Mouse (Mus musculus): Measurements from ENCODE around the gene P2ry6. TPM values are rescaled to one million over a fixed set of nuclear protein-coding genes. Genes with fewer than 3 reads are reported as not detected.
A peak's percentile ranks its signal among the peaks of the same experiment; 100 is the strongest.

P2ry6 gene
- polyA plus RNA-seq, 1 experiment from 2014 or later, result 10.9 TPM

DNA sequence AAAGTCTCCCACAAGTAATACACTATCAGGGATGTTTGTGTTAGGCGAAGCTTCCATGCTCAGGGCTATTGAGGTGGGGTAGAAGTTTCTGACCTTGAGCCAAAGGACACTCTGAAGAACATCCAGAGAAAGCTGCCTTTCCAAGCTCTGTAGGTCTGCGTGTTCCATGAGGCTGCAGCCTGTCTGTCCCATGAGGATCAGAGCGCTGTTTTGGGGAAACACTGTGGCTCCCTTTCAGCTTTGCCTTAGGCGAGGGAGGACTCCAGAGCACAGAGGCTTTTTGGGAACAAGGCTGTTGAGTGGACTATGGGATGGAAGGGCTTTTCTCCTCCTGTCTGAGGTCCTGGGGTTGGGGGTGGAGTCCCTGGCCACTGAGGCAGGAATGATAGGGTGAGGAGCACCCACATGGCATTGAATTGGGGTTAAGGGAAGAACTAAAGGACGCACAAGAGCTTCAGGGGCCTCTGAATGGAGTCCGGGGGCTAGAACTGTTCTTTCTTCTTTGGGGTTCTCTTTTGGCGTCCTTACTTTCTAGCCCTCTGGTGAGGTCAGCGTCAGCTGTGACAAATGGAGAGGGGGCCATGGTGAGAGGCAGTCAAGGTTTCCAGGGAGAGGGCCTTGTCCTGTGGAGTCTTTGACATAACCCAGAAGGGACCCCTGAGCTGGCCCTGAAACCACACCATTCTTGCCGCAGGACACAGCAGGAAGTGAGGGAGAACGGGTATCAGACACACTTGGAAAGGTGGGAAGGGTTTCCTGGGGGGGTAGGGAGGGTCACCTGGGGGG, 5.4 kb downstream of the P2ry6 start:
- no peak for DNase-seq
- Histone ChIP-seq H3K4me1 (ENCODE audit: insufficient read depth) (peaks cover 8% of the 10 kb centered on the region; the same call in 1 of the 2 replicates), H3K4me3 (ENCODE audit: low read depth, low read length) (no peak overlapping the region), H3K9me3 (ENCODE audit: low read depth, low read length) (no peaks in the 10 kb centered on the region), H3K36me3 (ENCODE audit: insufficient read depth) (no peaks in the 10 kb centered on the region), H3K9ac (no peak overlapping the region), H3K4me2 (no peak overlapping the region), H3K27me3 (ENCODE audit: insufficient read depth, low read length) (peaks cover 2% of the 10 kb centered on the region; the same call in 1 of the 2 replicates), H3K27ac (ENCODE audit: low read depth) (no peak overlapping the region)
- WGBS, result 72% methylated on average over 10 of the region's 10 CpGs
- TF ChIP-seq CTCF (IDR thresholded peaks at IDR 0.05; ENCODE audit: low read depth), result no peak
- ATAC-seq (ENCODE audit: insufficient read depth), result no peak

GRCm38 (mm10) chr7:100968376-100968775, 6.1 kb downstream of the P2ry6 start:
- Histone ChIP-seq H3K27me3 (ENCODE audit: insufficient read depth, low read length) (no peaks in the 10 kb centered on the region; the same call in 1 of the 2 replicates), H3K4me2 (no peak overlapping the region), H3K9me3 (ENCODE audit: low read depth, low read length) (no peaks in the 10 kb centered on the region), H3K4me1 (ENCODE audit: insufficient read depth) (peaks cover 5% of the 10 kb centered on the region; the same call in 1 of the 2 replicates), H3K9ac (no peak overlapping the region), H3K4me3 (ENCODE audit: low read depth, low read length) (no peak overlapping the region), H3K27ac (ENCODE audit: low read depth) (no peak overlapping the region), H3K36me3 (ENCODE audit: insufficient read depth) (no peaks in the 10 kb centered on the region)
- no peak for TF ChIP-seq CTCF (IDR thresholded peaks at IDR 0.05; ENCODE audit: low read depth)
- WGBS, result 67% methylated on average over 6 of the region's 6 CpGs
- ATAC-seq (ENCODE audit: insufficient read depth) (no peak), DNase-seq (no peak)

DNA sequence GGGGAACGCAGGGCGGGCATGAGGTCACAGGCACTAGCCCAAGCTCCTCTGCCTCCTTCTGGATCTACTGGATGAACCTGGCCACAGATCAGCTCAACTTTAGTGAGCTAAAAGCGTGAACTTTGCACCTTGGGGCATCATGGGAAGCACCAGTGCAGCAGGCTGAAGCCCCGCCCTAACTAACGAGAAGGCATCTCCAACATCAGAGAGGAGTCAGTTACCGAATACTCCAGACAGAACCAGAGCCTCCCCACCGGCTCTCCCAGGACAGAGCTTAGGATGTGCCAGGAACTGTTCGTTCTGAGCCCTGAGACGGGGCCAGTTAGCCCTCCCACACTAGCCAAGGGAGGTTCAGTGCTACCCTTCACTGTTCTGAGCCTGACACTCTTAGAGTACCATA, 6.6 kb downstream of the P2ry6 start:
- Histone ChIP-seq H3K36me3 (ENCODE audit: insufficient read depth) (no peaks in the 10 kb centered on the region), H3K9me3 (ENCODE audit: low read depth, low read length) (no peaks in the 10 kb centered on the region), H3K4me3 (ENCODE audit: low read depth, low read length) (no peak overlapping the region), H3K27me3 (ENCODE audit: insufficient read depth, low read length) (no peaks in the 10 kb centered on the region; the same call in 1 of the 2 replicates), H3K27ac (ENCODE audit: low read depth) (no peak overlapping the region), H3K9ac (no peak overlapping the region), H3K4me2 (no peak overlapping the region), H3K4me1 (ENCODE audit: insufficient read depth) (0 out of 2 replicates have a peak, but pooled peaks cover 4% of the 10 kb centered on the region)
- no peak for TF ChIP-seq CTCF (IDR thresholded peaks at IDR 0.05; ENCODE audit: low read depth)
- WGBS, result 73% methylated on average over 9 of the region's 9 CpGs
- no peak for ATAC-seq (ENCODE audit: insufficient read depth)
- DNase-seq, result no peak

- H3K9me3 ChIP-seq (ENCODE audit: low read depth, low read length), result no peaks in the 10 kb centered on the region
- no peaks in the 10 kb centered on the region for H3K36me3 ChIP-seq (ENCODE audit: insufficient read depth)
- no peak overlapping the region for H3K9ac ChIP-seq
- H3K4me2 ChIP-seq, result no peak overlapping the region
- no peak for TF ChIP-seq CTCF (IDR thresholded peaks at IDR 0.05; ENCODE audit: low read depth)
- DNase-seq, result no peak
- WGBS, result 83% methylated on average over 7 of the region's 7 CpGs
- no peak for ATAC-seq (ENCODE audit: insufficient read depth)
- no peak overlapping the region for H3K4me3 ChIP-seq (ENCODE audit: low read depth, low read length)
- H3K27ac ChIP-seq (ENCODE audit: low read depth), result no peak overlapping the region
- 0 out of 2 replicates have a peak, but pooled peaks cover 4% of the 10 kb centered on the region for H3K4me1 ChIP-seq (ENCODE audit: insufficient read depth)
- no peaks in the 10 kb centered on the region for H3K27me3 ChIP-seq (ENCODE audit: insufficient read depth, low read length)
These were observed 8.4 kb downstream of the P2ry6 start for GRCm38 (mm10) chr7:100966014-100966413.

DNA sequence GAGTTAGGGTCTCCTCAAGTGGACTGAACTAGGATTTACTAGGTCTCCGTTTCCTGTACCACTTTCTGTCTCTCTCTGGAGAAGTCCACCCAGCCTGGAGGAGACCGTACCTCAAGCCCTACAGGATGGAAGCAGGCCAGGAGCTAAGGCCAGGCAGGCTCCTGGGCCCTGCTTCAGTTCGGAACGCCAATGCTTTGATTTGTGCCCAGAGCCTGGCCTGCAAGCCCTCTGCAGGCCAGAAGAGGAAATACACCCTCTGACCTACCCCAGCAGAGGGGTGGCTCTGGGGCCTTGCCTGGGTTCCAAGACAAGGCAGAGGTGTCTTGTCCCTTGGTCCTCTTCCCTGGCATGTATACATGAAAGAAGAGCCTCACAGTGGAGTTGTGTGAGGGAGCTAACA, 9.4 kb downstream of the P2ry6 start:
- H3K9me3 ChIP-seq (ENCODE audit: low read depth, low read length), result no peaks in the 10 kb centered on the region
- H3K27me3 ChIP-seq (ENCODE audit: insufficient read depth, low read length), result no peaks in the 10 kb centered on the region
- no peak overlapping the region for H3K9ac ChIP-seq
- DNase-seq (peak; percentile 79), ATAC-seq (ENCODE audit: insufficient read depth) (0 out of 2 replicates have a peak, but pooled peaks have one; percentile 48)
- WGBS, result 25% methylated on average over 4 of the region's 4 CpGs
- 0 out of 2 replicates have a peak, but pooled peaks cover 4% of the 10 kb centered on the region for H3K4me1 ChIP-seq (ENCODE audit: insufficient read depth)
- H3K4me3 ChIP-seq (ENCODE audit: low read depth, low read length), result no peak overlapping the region
- H3K4me2 ChIP-seq, result no peak overlapping the region
- H3K27ac ChIP-seq (ENCODE audit: low read depth), result no peak overlapping the region
- H3K36me3 ChIP-seq (ENCODE audit: insufficient read depth), result no peaks in the 10 kb centered on the region
- peak; percentile 93 for TF ChIP-seq CTCF (IDR thresholded peaks at IDR 0.05; ENCODE audit: low read depth)

GRCm38 (mm10) chr7:100964242-100964641, 10.2 kb downstream of the P2ry6 start:
- no peak for ATAC-seq (ENCODE audit: insufficient read depth)
- no peaks in the 10 kb centered on the region for H3K9me3 ChIP-seq (ENCODE audit: low read depth, low read length)
- H3K9ac ChIP-seq, result no peak overlapping the region
- no peak overlapping the region for H3K27ac ChIP-seq (ENCODE audit: low read depth)
- H3K36me3 ChIP-seq (ENCODE audit: insufficient read depth), result no peaks in the 10 kb centered on the region
- 80% methylated on average over 6 of the region's 6 CpGs for WGBS
- H3K27me3 ChIP-seq (ENCODE audit: insufficient read depth, low read length), result no peaks in the 10 kb centered on the region
- DNase-seq, result no peak
- no peak overlapping the region for H3K4me3 ChIP-seq (ENCODE audit: low read depth, low read length)
- TF ChIP-seq CTCF (IDR thresholded peaks at IDR 0.05; ENCODE audit: low read depth), result no peak
- H3K4me1 ChIP-seq (ENCODE audit: insufficient read depth), result no peaks in the 10 kb centered on the region
- no peak overlapping the region for H3K4me2 ChIP-seq

DNA sequence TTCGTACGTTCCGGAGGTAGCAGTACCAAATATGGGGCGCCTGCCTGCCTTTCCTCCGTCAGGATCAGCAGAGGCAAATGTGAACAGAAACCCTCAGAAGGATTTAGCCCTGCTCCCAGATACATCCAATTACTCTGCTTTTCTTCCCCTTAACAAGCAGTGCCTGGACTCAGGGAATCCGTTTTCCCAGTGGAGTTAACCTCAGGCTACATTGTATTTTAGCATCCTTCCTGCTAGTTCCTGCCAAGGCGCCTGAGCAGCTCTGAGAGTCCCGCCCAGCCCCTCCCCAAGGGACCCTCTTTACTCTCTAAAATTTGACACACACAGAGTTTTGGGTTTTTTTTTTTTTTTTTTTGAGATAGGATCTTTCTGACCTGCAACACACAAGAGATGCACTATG, 11.1 kb downstream of the P2ry6 start:
- Histone ChIP-seq H3K4me1 (ENCODE audit: insufficient read depth) (no peaks in the 10 kb centered on the region), H3K27ac (ENCODE audit: low read depth) (no peak overlapping the region), H3K4me2 (no peak overlapping the region), H3K4me3 (ENCODE audit: low read depth, low read length) (no peak overlapping the region), H3K36me3 (ENCODE audit: insufficient read depth) (no peaks in the 10 kb centered on the region), H3K27me3 (ENCODE audit: insufficient read depth, low read length) (no peaks in the 10 kb centered on the region), H3K9me3 (ENCODE audit: low read depth, low read length) (no peaks in the 10 kb centered on the region), H3K9ac (no peak overlapping the region)
- TF ChIP-seq CTCF (IDR thresholded peaks at IDR 0.05; ENCODE audit: low read depth), result no peak
- 71% methylated on average over 8 of the region's 8 CpGs for WGBS
- ATAC-seq (ENCODE audit: insufficient read depth) (no peak), DNase-seq (no peak)
